Mouse (Mus musculus): ENCODE data around the gene Nlk. TPM values are rescaled to one million over a fixed set of nuclear protein-coding genes. Genes with fewer than 3 reads are reported as not detected.
"Not testable (repeated sequence)": the region's sequence is repeated elsewhere in the genome, so short reads cannot be mapped to it uniquely, and the experiment has no call there.

Gene Nlk
- polyA plus RNA-seq, 1 experiment from 2014 or later, result 10.7 TPM

GRCm38 (mm10) chr11:78595773-78596172 lies 101.4 kb downstream of the Nlk start:
- ATAC-seq (ENCODE audit: insufficient read depth, low FRiP score), result no peak
- H3K9ac ChIP-seq (ENCODE audit: low read length), result no peak overlapping the region
- 0 out of 2 replicates have a peak, but pooled peaks cover 2% of the 10 kb centered on the region for H3K4me1 ChIP-seq (ENCODE audit: control insufficient read depth, insufficient read depth, low read length)
- H3K27ac ChIP-seq (ENCODE audit: low read length), result no peak overlapping the region
- H3K27me3 ChIP-seq (ENCODE audit: control insufficient read depth, insufficient read depth, low read length), result no peaks in the 10 kb centered on the region
- 78% methylated on average over 2 of the region's 2 CpGs for WGBS
- no peaks in the 10 kb centered on the region for H3K9me3 ChIP-seq (replicated peaks; ENCODE audit: control insufficient read depth, low read length)
- no peak overlapping the region for H3K4me3 ChIP-seq (replicated peaks; ENCODE audit: low read length)
- H3K36me3 ChIP-seq (ENCODE audit: control insufficient read depth, insufficient read depth, low read length), result no peaks in the 10 kb centered on the region; the same call in 1 of the 2 replicates
- no peak overlapping the region for H3K4me2 ChIP-seq (ENCODE audit: low read depth, low read length)

- H3K36me3 ChIP-seq (ENCODE audit: control insufficient read depth, insufficient read depth, low read length), result no peaks in the 10 kb centered on the region; the same call in 1 of the 2 replicates
- no peaks in the 10 kb centered on the region for H3K27me3 ChIP-seq (ENCODE audit: control insufficient read depth, insufficient read depth, low read length)
- ATAC-seq (ENCODE audit: insufficient read depth, low FRiP score), result no peak
- no peak overlapping the region for H3K4me3 ChIP-seq (replicated peaks; ENCODE audit: low read length)
- no peaks in the 10 kb centered on the region for H3K9me3 ChIP-seq (replicated peaks; ENCODE audit: control insufficient read depth, low read length)
- H3K4me2 ChIP-seq (ENCODE audit: low read depth, low read length), result no peak overlapping the region
- no peak overlapping the region for H3K27ac ChIP-seq (ENCODE audit: low read length)
- H3K4me1 ChIP-seq (ENCODE audit: control insufficient read depth, insufficient read depth, low read length), result 0 out of 2 replicates have a peak, but pooled peaks cover 2% of the 10 kb centered on the region
- H3K9ac ChIP-seq (ENCODE audit: low read length), result no peak overlapping the region
- 82% methylated on average over 6 of the region's 6 CpGs for WGBS
Observed at GRCm38 (mm10) chr11:78594271-78594964, 102.8 kb downstream of the Nlk start.

- not testable (repeated sequence) for H3K9me3 ChIP-seq (replicated peaks; ENCODE audit: control insufficient read depth, low read length); H3K9ac ChIP-seq (ENCODE audit: low read length); H3K4me3 ChIP-seq (replicated peaks; ENCODE audit: low read length); H3K4me2 ChIP-seq (ENCODE audit: low read depth, low read length); H3K27ac ChIP-seq (ENCODE audit: low read length); H3K4me1 ChIP-seq (ENCODE audit: control insufficient read depth, insufficient read depth, low read length); H3K36me3 ChIP-seq (ENCODE audit: control insufficient read depth, insufficient read depth, low read length); ATAC-seq (ENCODE audit: insufficient read depth, low FRiP score); H3K27me3 ChIP-seq (ENCODE audit: control insufficient read depth, insufficient read depth, low read length)
- WGBS, result 91% methylated on average over 1 of the region's 1 CpGs
Observed at GRCm38 (mm10) chr11:78587677-78588076, 109.5 kb downstream of the Nlk start.

- Histone ChIP-seq H3K4me2 (ENCODE audit: low read depth, low read length) (no peak overlapping the region), H3K36me3 (ENCODE audit: control insufficient read depth, insufficient read depth, low read length) (0 out of 2 replicates have a peak, but pooled peaks cover 10% of the 10 kb centered on the region), H3K27ac (ENCODE audit: low read length) (no peak overlapping the region), H3K9ac (ENCODE audit: low read length) (no peak overlapping the region), H3K9me3 (replicated peaks; ENCODE audit: control insufficient read depth, low read length) (no peaks in the 10 kb centered on the region), H3K27me3 (ENCODE audit: control insufficient read depth, insufficient read depth, low read length) (no peaks in the 10 kb centered on the region), H3K4me1 (ENCODE audit: control insufficient read depth, insufficient read depth, low read length) (no peaks in the 10 kb centered on the region), H3K4me3 (replicated peaks; ENCODE audit: low read length) (no peak overlapping the region)
- ATAC-seq (ENCODE audit: insufficient read depth, low FRiP score), result no peak
Observed at GRCm38 (mm10) chr11:78586099-78586498, 111.1 kb downstream of the Nlk start.

GRCm38 (mm10) chr11:78582848-78583247 lies 114.3 kb downstream of the Nlk start:
- no peak overlapping the region for H3K9ac ChIP-seq (ENCODE audit: low read length)
- H3K4me3 ChIP-seq (replicated peaks; ENCODE audit: low read length), result no peak overlapping the region
- H3K9me3 ChIP-seq (replicated peaks; ENCODE audit: control insufficient read depth, low read length), result no peaks in the 10 kb centered on the region
- 88% methylated on average over 6 of the region's 6 CpGs for WGBS
- no peaks in the 10 kb centered on the region for H3K27me3 ChIP-seq (ENCODE audit: control insufficient read depth, insufficient read depth, low read length)
- H3K36me3 ChIP-seq (ENCODE audit: control insufficient read depth, insufficient read depth, low read length), result peaks cover 10% of the 10 kb centered on the region; the same call in 1 of the 2 replicates
- no peak for ATAC-seq (ENCODE audit: insufficient read depth, low FRiP score)
- H3K4me1 ChIP-seq (ENCODE audit: control insufficient read depth, insufficient read depth, low read length), result no peaks in the 10 kb centered on the region
- no peak overlapping the region for H3K4me2 ChIP-seq (ENCODE audit: low read depth, low read length)
- H3K27ac ChIP-seq (ENCODE audit: low read length), result no peak overlapping the region

- Histone ChIP-seq H3K27ac (ENCODE audit: low read length) (no peak overlapping the region), H3K9ac (ENCODE audit: low read length) (no peak overlapping the region), H3K4me1 (ENCODE audit: control insufficient read depth, insufficient read depth, low read length) (no peaks in the 10 kb centered on the region), H3K9me3 (replicated peaks; ENCODE audit: control insufficient read depth, low read length) (no peaks in the 10 kb centered on the region), H3K4me3 (replicated peaks; ENCODE audit: low read length) (no peak overlapping the region), H3K4me2 (ENCODE audit: low read depth, low read length) (no peak overlapping the region), H3K36me3 (ENCODE audit: control insufficient read depth, insufficient read depth, low read length) (0 out of 2 replicates have a peak, but pooled peaks cover 3% of the 10 kb centered on the region), H3K27me3 (ENCODE audit: control insufficient read depth, insufficient read depth, low read length) (no peaks in the 10 kb centered on the region)
- no peak for ATAC-seq (ENCODE audit: insufficient read depth, low FRiP score)
- 44% methylated on average over 2 of the region's 2 CpGs for WGBS
Observed at GRCm38 (mm10) chr11:78574975-78575374, 122.2 kb downstream of the Nlk start.

- Histone ChIP-seq H3K27ac (ENCODE audit: low read length) (no peak overlapping the region), H3K4me1 (ENCODE audit: control insufficient read depth, insufficient read depth, low read length) (no peaks in the 10 kb centered on the region), H3K4me2 (ENCODE audit: low read depth, low read length) (no peak overlapping the region), H3K4me3 (replicated peaks; ENCODE audit: low read length) (no peak overlapping the region), H3K9me3 (replicated peaks; ENCODE audit: control insufficient read depth, low read length) (no peaks in the 10 kb centered on the region), H3K9ac (ENCODE audit: low read length) (no peak overlapping the region), H3K27me3 (ENCODE audit: control insufficient read depth, insufficient read depth, low read length) (no peaks in the 10 kb centered on the region), H3K36me3 (ENCODE audit: control insufficient read depth, insufficient read depth, low read length) (0 out of 2 replicates have a peak, but pooled peaks cover 3% of the 10 kb centered on the region)
- ATAC-seq (ENCODE audit: insufficient read depth, low FRiP score), result no peak
- 70% methylated on average over 3 of the region's 3 CpGs for WGBS
Observed at GRCm38 (mm10) chr11:78574536-78574935, 122.6 kb downstream of the Nlk start.

GRCm38 (mm10) chr11:78574031-78574430 lies 123.1 kb downstream of the Nlk start:
- H3K36me3 ChIP-seq (ENCODE audit: control insufficient read depth, insufficient read depth, low read length); ATAC-seq (ENCODE audit: insufficient read depth, low FRiP score); H3K4me2 ChIP-seq (ENCODE audit: low read depth, low read length); H3K9me3 ChIP-seq (replicated peaks; ENCODE audit: control insufficient read depth, low read length); H3K4me1 ChIP-seq (ENCODE audit: control insufficient read depth, insufficient read depth, low read length); H3K27me3 ChIP-seq (ENCODE audit: control insufficient read depth, insufficient read depth, low read length); H3K27ac ChIP-seq (ENCODE audit: low read length); H3K4me3 ChIP-seq (replicated peaks; ENCODE audit: low read length); H3K9ac ChIP-seq (ENCODE audit: low read length): not testable (repeated sequence)
- WGBS, result 96% methylated on average over 3 of the region's 4 CpGs

GRCm38 (mm10) chr11:78571854-78572253 lies 125.3 kb downstream of the Nlk start:
- 0 out of 2 replicates have a peak, but pooled peaks cover 3% of the 10 kb centered on the region for H3K36me3 ChIP-seq (ENCODE audit: control insufficient read depth, insufficient read depth, low read length)
- no peaks in the 10 kb centered on the region for H3K4me1 ChIP-seq (ENCODE audit: control insufficient read depth, insufficient read depth, low read length)
- H3K9ac ChIP-seq (ENCODE audit: low read length), result no peak overlapping the region
- no peak overlapping the region for H3K4me2 ChIP-seq (ENCODE audit: low read depth, low read length)
- WGBS, result 87% methylated on average over 6 of the region's 6 CpGs
- H3K4me3 ChIP-seq (replicated peaks; ENCODE audit: low read length), result no peak overlapping the region
- no peak overlapping the region for H3K27ac ChIP-seq (ENCODE audit: low read length)
- no peaks in the 10 kb centered on the region for H3K27me3 ChIP-seq (ENCODE audit: control insufficient read depth, insufficient read depth, low read length)
- no peak for ATAC-seq (ENCODE audit: insufficient read depth, low FRiP score)
- no peaks in the 10 kb centered on the region for H3K9me3 ChIP-seq (replicated peaks; ENCODE audit: control insufficient read depth, low read length)
